Comparison of ENCODE assay signal across 9 mouse cellular contexts in the genomic region with DNA sequence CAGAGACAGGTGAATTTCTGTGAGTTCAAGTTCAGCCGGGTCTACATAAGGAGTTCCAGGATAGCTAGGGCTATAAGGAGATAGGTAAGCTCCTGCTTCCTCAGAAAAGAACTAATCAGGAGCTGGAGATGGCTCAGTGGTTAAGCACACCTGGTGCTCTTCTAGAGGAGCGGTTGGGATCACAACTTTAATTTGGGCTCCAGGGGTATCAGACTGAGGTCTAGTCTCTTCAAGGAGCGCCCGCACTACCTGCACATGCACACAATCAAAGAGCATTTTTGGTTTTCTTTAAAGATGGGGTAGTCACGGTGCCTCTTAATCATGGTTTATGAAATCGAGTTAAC. TPM values are rescaled to one million over a fixed set of nuclear protein-coding genes. Genes with fewer than 3 reads are reported as not detected.
A peak's percentile ranks its signal among the peaks of the same experiment; 100 is the strongest.
DNase-seq lines count a peak whose midpoint lies in the region; ATAC-seq and TF ChIP-seq lines count a peak whose summit lies in the region.
"Had no signal": no experiment of that assay in that cellular context is flagged by ENCODE, and none has a peak within 500 bp of the region (broad histone marks: within the 10 kb centered on the region; RNA-seq: fewer than 3 reads in every experiment).

No protein-coding gene starts in this region.

- no peak for DNase-seq in layer of hippocampus, adult 2 months (ENCODE audit: low spot score in 2 of 2)
- no peak for DNase-seq in layer of hippocampus, postnatal 10 days (ENCODE audit: low spot score in 2 of 2)
- no peak for DNase-seq in embryonic facial prominence, embryonic 10.5 days (ENCODE audit: low spot score)
- no peak for DNase-seq in thymus, adult 18-20 months
- DNase-seq in testis, postnatal 10 days (ENCODE audit: low spot score): no peak
- no peak for DNase-seq in kidney, postnatal 36 days

- peaks cover 32% of the 10 kb centered on the region for H3K36me3 ChIP-seq in embryonic facial prominence, embryonic 10.5 days (replicated peaks)
- peaks cover 15% of the 10 kb centered on the region; the same call in 1 of the 2 replicates for H3K36me3 ChIP-seq in hindbrain, embryonic 16.5 days (ENCODE audit: control insufficient read depth, insufficient read depth, low read length)
- peaks cover 15% of the 10 kb centered on the region for H3K36me3 ChIP-seq in midbrain, embryonic 16.5 days (ENCODE audit: control insufficient read depth, insufficient read depth, low read length)

- H3K4me1 ChIP-seq in embryonic facial prominence, embryonic 10.5 days: peaks cover 19% of the 10 kb centered on the region
- peaks cover 11% of the 10 kb centered on the region for H3K4me1 ChIP-seq in hindbrain, embryonic 16.5 days (ENCODE audit: control insufficient read depth, insufficient read depth, low read depth, low read length)
- peaks cover 13% of the 10 kb centered on the region for H3K4me1 ChIP-seq in midbrain, embryonic 16.5 days (ENCODE audit: control insufficient read depth, insufficient read depth, low read length)

- peaks cover 3% of the 10 kb centered on the region; the same call in 1 of the 2 replicates for H3K9me3 ChIP-seq in embryonic facial prominence, embryonic 10.5 days
- no peaks in the 10 kb centered on the region for H3K9me3 ChIP-seq in hindbrain, embryonic 16.5 days (ENCODE audit: control insufficient read depth, low read length)
- H3K9me3 ChIP-seq in midbrain, embryonic 16.5 days (replicated peaks; ENCODE audit: control insufficient read depth, low read length, poor library complexity, severe bottlenecking): no peaks in the 10 kb centered on the region

- H3K4me3 ChIP-seq in layer of hippocampus, adult 2 months: peak overlapping the region; percentile 91
- peak overlapping the region; percentile 86 for H3K4me3 ChIP-seq in embryonic facial prominence, embryonic 10.5 days
- peak overlapping the region; percentile 83 for H3K4me3 ChIP-seq in hindbrain, embryonic 16.5 days (ENCODE audit: low read length)
- peak overlapping the region; percentile 86 for H3K4me3 ChIP-seq in midbrain, embryonic 16.5 days (ENCODE audit: low read depth, low read length)

- H3K9ac ChIP-seq in hindbrain, embryonic 16.5 days (ENCODE audit: low read depth, low read length): peak overlapping the region; percentile 95
- peak overlapping the region; percentile 96 for H3K9ac ChIP-seq in midbrain, embryonic 16.5 days (ENCODE audit: low read depth, low read length)

- peak overlapping the region; percentile 82 for H3K4me2 ChIP-seq in hindbrain, embryonic 16.5 days (ENCODE audit: low read length)
- peak overlapping the region; percentile 75 for H3K4me2 ChIP-seq in midbrain, embryonic 16.5 days (ENCODE audit: low read length)

- H3K27ac ChIP-seq in layer of hippocampus, adult 2 months: peak overlapping the region; percentile 98
- peak overlapping the region; percentile 97 for H3K27ac ChIP-seq in embryonic facial prominence, embryonic 10.5 days (replicated peaks)
- H3K27ac ChIP-seq in hindbrain, embryonic 16.5 days (ENCODE audit: low read depth, low read length): peak overlapping the region; percentile 90
- H3K27ac ChIP-seq in midbrain, embryonic 16.5 days (ENCODE audit: low read length): peak overlapping the region; percentile 87

- WGBS in embryonic facial prominence, embryonic 10.5 days: 21% methylated on average over 6 of the region's 6 CpGs
- WGBS in hindbrain, embryonic 16.5 days: 24% methylated on average over 6 of the region's 6 CpGs
- 19% methylated on average over 6 of the region's 6 CpGs for WGBS in midbrain, embryonic 16.5 days

- peaks cover 3% of the 10 kb centered on the region; the same call in 1 of the 2 replicates for H3K27me3 ChIP-seq in embryonic facial prominence, embryonic 10.5 days (replicated peaks; ENCODE audit: low read depth, poor library complexity, severe bottlenecking)
- no peaks in the 10 kb centered on the region for H3K27me3 ChIP-seq in hindbrain, embryonic 16.5 days (replicated peaks; ENCODE audit: control insufficient read depth, insufficient read depth, low read length)
- H3K27me3 ChIP-seq in midbrain, embryonic 16.5 days (ENCODE audit: control insufficient read depth, insufficient read depth, low read depth, low read length): no peaks in the 10 kb centered on the region

- peak; percentile 21; the same call in 1 of the 2 replicates for ATAC-seq in hindbrain, embryonic 16.5 days
- peak; percentile 13; the same call in 1 of the 2 replicates for ATAC-seq in midbrain, embryonic 16.5 days

- TF ChIP-seq CTCF in layer of hippocampus, adult 2 months (conservative IDR thresholded peaks at IDR 0.05): no peak

RNA-seq across cellular contexts. Expression of gene Lurap1, which starts 1.4 kb away (rescaled TPM):
- total RNA-seq in layer of hippocampus, adult 2 months (2021): 10 to 100 TPM; 23.4 to 25.8 TPM
- 10 to 100 TPM; 23.5 to 29.6 TPM for total RNA-seq in layer of hippocampus, postnatal 10 days (2021)
- 1.7 and 2.2 TPM in 2 replicates for polyA plus RNA-seq in embryonic facial prominence, embryonic 10.5 days (2016; fragmentation: Nextera tagmentation; extraction: Ambion mirVana)
- polyA plus RNA-seq in hindbrain, embryonic 16.5 days (2015; fragmentation: Nextera tagmentation; extraction: Ambion mirVana): 3.3 and 3.7 TPM in 2 replicates
- 2.1 and 3.1 TPM in 2 replicates for polyA plus RNA-seq in midbrain, embryonic 16.5 days (2015; fragmentation: Nextera tagmentation; extraction: Ambion mirVana)

RNA-seq across cellular contexts. Expression of gene Tspan1, which starts 17.6 kb away (rescaled TPM):
- total RNA-seq in layer of hippocampus, adult 2 months (2021): under 1 TPM in 1 of 2 experiments, not detected in 1; 0.33 TPM
- total RNA-seq in layer of hippocampus, postnatal 10 days (2021): under 1 TPM in 1 of 2 experiments, not detected in 1; 0.27 TPM
- polyA plus RNA-seq in embryonic facial prominence, embryonic 10.5 days (2016; fragmentation: Nextera tagmentation; extraction: Ambion mirVana): 0.11 and 0.24 TPM in 2 replicates
- 0.11 and 0.63 TPM in 2 replicates for polyA plus RNA-seq in hindbrain, embryonic 16.5 days (2015; fragmentation: Nextera tagmentation; extraction: Ambion mirVana)
- polyA plus RNA-seq in midbrain, embryonic 16.5 days (2015; fragmentation: Nextera tagmentation; extraction: Ambion mirVana): not detected in 2 replicates

RNA-seq across cellular contexts. Expression of gene 1700042G07Rik, which starts 23.4 kb away (rescaled TPM):
- total RNA-seq in layer of hippocampus, adult 2 months (2021): not detected
- total RNA-seq in layer of hippocampus, postnatal 10 days (2021): not detected
- polyA plus RNA-seq in embryonic facial prominence, embryonic 10.5 days (2016; fragmentation: Nextera tagmentation; extraction: Ambion mirVana): not detected in 2 replicates
- polyA plus RNA-seq in hindbrain, embryonic 16.5 days (2015; fragmentation: Nextera tagmentation; extraction: Ambion mirVana): not detected in 2 replicates
- polyA plus RNA-seq in midbrain, embryonic 16.5 days (2015; fragmentation: Nextera tagmentation; extraction: Ambion mirVana): not detected in 2 replicates
- total RNA-seq: left cerebral cortex, postnatal 14 days had no signal

RNA-seq across cellular contexts. Expression of gene Gm49337, which starts 23.4 kb away (rescaled TPM):
- total RNA-seq in layer of hippocampus, adult 2 months (2021): 1 to 10 TPM in 1 of 2 experiments, not detected in 1; 3.2 TPM
- total RNA-seq in layer of hippocampus, postnatal 10 days (2021): not detected
- not detected in 2 replicates for polyA plus RNA-seq in embryonic facial prominence, embryonic 10.5 days (2016; fragmentation: Nextera tagmentation; extraction: Ambion mirVana)
- polyA plus RNA-seq in hindbrain, embryonic 16.5 days (2015; fragmentation: Nextera tagmentation; extraction: Ambion mirVana): not detected in 2 replicates
- not detected in 2 replicates for polyA plus RNA-seq in midbrain, embryonic 16.5 days (2015; fragmentation: Nextera tagmentation; extraction: Ambion mirVana)

RNA-seq across cellular contexts. Expression of gene Pomgnt1, which starts 26.1 kb away (rescaled TPM):
- total RNA-seq in layer of hippocampus, adult 2 months (2021): 10 to 100 TPM; 69.2 to 77.9 TPM
- total RNA-seq in layer of hippocampus, postnatal 10 days (2021): 10 to 100 TPM; 72.8 to 76.9 TPM
- polyA plus RNA-seq in embryonic facial prominence, embryonic 10.5 days (2016; fragmentation: Nextera tagmentation; extraction: Ambion mirVana): 57.6 and 61.4 TPM in 2 replicates
- polyA plus RNA-seq in hindbrain, embryonic 16.5 days (2015; fragmentation: Nextera tagmentation; extraction: Ambion mirVana): 68.2 and 72.1 TPM in 2 replicates
- 63.1 and 68.8 TPM in 2 replicates for polyA plus RNA-seq in midbrain, embryonic 16.5 days (2015; fragmentation: Nextera tagmentation; extraction: Ambion mirVana)
